Mouse (Mus musculus): ENCODE results near the gene Morc2a. TPM values are rescaled to one million over a fixed set of nuclear protein-coding genes. Genes with fewer than 3 reads are reported as not detected.

Gene Morc2a
- polyA plus RNA-seq, 3 experiments from 2014 or later = 5.9 to 12.6 (median 10.4) TPM

- ATAC-seq = no peak
Measured at GRCm38 (mm10) chr11:3738778-3739177, 89.8 kb downstream of the Morc2a start.

Other genes starting within 250 kb of the Morc2a start
- 10 to 100 TPM; 84.8 to 90.3 (median 87.8) TPM for gene Limk2, start 240.0 kb upstream of the Morc2a start, polyA plus RNA-seq (2017; shearing (Covaris generic))
- 10 to 100 TPM; 16.8 to 28.4 (median 21.9) TPM for gene Rnf185, start 196.8 kb upstream of the Morc2a start, polyA plus RNA-seq (2017; shearing (Covaris generic))
- gene Pla2g3, start 160.9 kb upstream of the Morc2a start, polyA plus RNA-seq (2017; shearing (Covaris generic)) = under 1 TPM in 2 of 3 experiments, not detected in 1; 0.12 to 0.28 TPM
- gene Inpp5j, start 144.4 kb upstream of the Morc2a start, polyA plus RNA-seq (2017; shearing (Covaris generic)) = not detected
- gene Selenom, start 134.5 kb upstream of the Morc2a start, polyA plus RNA-seq (2017; shearing (Covaris generic)) = 10 to 100 TPM in 1 of 3 experiments, 1 to 10 TPM in 2; 5.6 to 20.7 (median 8.1) TPM
- gene Smtn, start 108.6 kb upstream of the Morc2a start, polyA plus RNA-seq (2017; shearing (Covaris generic)) = 1 to 10 TPM; 1.5 to 7.4 (median 4.3) TPM
- not detected for gene Osbp2, start 214.7 kb downstream of the Morc2a start, polyA plus RNA-seq (2017; shearing (Covaris generic))
- gene 4921536K21Rik, start 245.9 kb downstream of the Morc2a start, polyA plus RNA-seq (2017; shearing (Covaris generic)) = not detected
- under 1 TPM in 2 of 3 experiments, not detected in 1; 0.21 to 0.32 TPM for gene Dusp18, start 246.0 kb downstream of the Morc2a start, polyA plus RNA-seq (2017; shearing (Covaris generic))

Measured in inflammation-experienced regulatory T-cells, adult 6 months (primary cell).